Mouse (Mus musculus): ENCODE results near the gene B3gnt2.

B3gnt2 gene

GRCm38 (mm10) chr11:22871628-22872306, 11.0 kb upstream of the B3gnt2 start:
- no peak for DNase-seq (ENCODE audit: low read depth)

GRCm38 (mm10) chr11:22868582-22868981, 7.8 kb upstream of the B3gnt2 start:
- DNase-seq (ENCODE audit: low read depth): no peak

GRCm38 (mm10) chr11:22867691-22868090, 6.9 kb upstream of the B3gnt2 start:
- no peak for DNase-seq (ENCODE audit: low read depth)

GRCm38 (mm10) chr11:22865635-22866246, 5.0 kb upstream of the B3gnt2 start:
- DNase-seq (ENCODE audit: low read depth): no peak

GRCm38 (mm10) chr11:22864305-22865060, 3.7 kb upstream of the B3gnt2 start:
- no peak for DNase-seq (ENCODE audit: low read depth)

GRCm38 (mm10) chr11:22863581-22863980, 2.8 kb upstream of the B3gnt2 start:
- DNase-seq (ENCODE audit: low read depth): no peak

- no peak for DNase-seq (ENCODE audit: low read depth)
These were observed 554 bp upstream of the B3gnt2 start for GRCm38 (mm10) chr11:22861315-22861714.

GRCm38 (mm10) chr11:22859633-22860334, 977 bp downstream of the B3gnt2 start:
- DNase-seq (ENCODE audit: low read depth): peak; percentile 72

- no peak for DNase-seq (ENCODE audit: low read depth)
These were observed 1.5 kb downstream of the B3gnt2 start for GRCm38 (mm10) chr11:22859301-22859632.

- no peak for DNase-seq (ENCODE audit: low read depth)
These were observed 2.1 kb downstream of the B3gnt2 start for GRCm38 (mm10) chr11:22858441-22859300.

GRCm38 (mm10) chr11:22857705-22858440, 2.9 kb downstream of the B3gnt2 start:
- DNase-seq (ENCODE audit: low read depth): no peak

- DNase-seq (ENCODE audit: low read depth): no peak
These were observed 3.6 kb downstream of the B3gnt2 start for GRCm38 (mm10) chr11:22857106-22857704.

- DNase-seq (ENCODE audit: low read depth): no peak
These were observed 4.3 kb downstream of the B3gnt2 start for GRCm38 (mm10) chr11:22856371-22856965.

- DNase-seq (ENCODE audit: low read depth): no peak
These were observed 6.2 kb downstream of the B3gnt2 start for GRCm38 (mm10) chr11:22854571-22854970.

- DNase-seq (ENCODE audit: low read depth): no peak
These were observed 7.1 kb downstream of the B3gnt2 start for GRCm38 (mm10) chr11:22853477-22854157.

GRCm38 (mm10) chr11:22852510-22852909, 8.3 kb downstream of the B3gnt2 start:
- no peak for DNase-seq (ENCODE audit: low read depth)

- no peak for DNase-seq (ENCODE audit: low read depth)
These were observed 9.3 kb downstream of the B3gnt2 start for GRCm38 (mm10) chr11:22851416-22851815.

GRCm38 (mm10) chr11:22850077-22850476, 10.7 kb downstream of the B3gnt2 start:
- no peak for DNase-seq (ENCODE audit: low read depth)

GRCm38 (mm10) chr11:22848649-22849195, 12.0 kb downstream of the B3gnt2 start:
- no peak for DNase-seq (ENCODE audit: low read depth)

All from fibroblast of lung, adult 2 months (primary cell).